Mouse (Mus musculus) heart, postnatal 4 days (tissue): ENCODE measurements around the gene Slc16a12. TPM values are rescaled to one million over a fixed set of nuclear protein-coding genes. Genes with fewer than 3 reads are reported as not detected.
A peak's percentile ranks its signal among the peaks of the same experiment; 100 is the strongest.
"Not testable (repeated sequence)": the region's sequence is repeated elsewhere in the genome, so short reads cannot be mapped to it uniquely, and the experiment has no call there.

Source experiments
- DNase-seq: peaks from one replicate; pipeline ENCODE4 v3.0.0; 2021
- total RNA-seq, 2 experiments: library from RNA; stranded (reverse); gene quantifications; 2 replicates each; pipeline ENCODE4 v1.2.3; 2021

The Slc16a12 gene
- total RNA-seq = 10 to 100 TPM; 13.3 to 13.4 TPM

DNA sequence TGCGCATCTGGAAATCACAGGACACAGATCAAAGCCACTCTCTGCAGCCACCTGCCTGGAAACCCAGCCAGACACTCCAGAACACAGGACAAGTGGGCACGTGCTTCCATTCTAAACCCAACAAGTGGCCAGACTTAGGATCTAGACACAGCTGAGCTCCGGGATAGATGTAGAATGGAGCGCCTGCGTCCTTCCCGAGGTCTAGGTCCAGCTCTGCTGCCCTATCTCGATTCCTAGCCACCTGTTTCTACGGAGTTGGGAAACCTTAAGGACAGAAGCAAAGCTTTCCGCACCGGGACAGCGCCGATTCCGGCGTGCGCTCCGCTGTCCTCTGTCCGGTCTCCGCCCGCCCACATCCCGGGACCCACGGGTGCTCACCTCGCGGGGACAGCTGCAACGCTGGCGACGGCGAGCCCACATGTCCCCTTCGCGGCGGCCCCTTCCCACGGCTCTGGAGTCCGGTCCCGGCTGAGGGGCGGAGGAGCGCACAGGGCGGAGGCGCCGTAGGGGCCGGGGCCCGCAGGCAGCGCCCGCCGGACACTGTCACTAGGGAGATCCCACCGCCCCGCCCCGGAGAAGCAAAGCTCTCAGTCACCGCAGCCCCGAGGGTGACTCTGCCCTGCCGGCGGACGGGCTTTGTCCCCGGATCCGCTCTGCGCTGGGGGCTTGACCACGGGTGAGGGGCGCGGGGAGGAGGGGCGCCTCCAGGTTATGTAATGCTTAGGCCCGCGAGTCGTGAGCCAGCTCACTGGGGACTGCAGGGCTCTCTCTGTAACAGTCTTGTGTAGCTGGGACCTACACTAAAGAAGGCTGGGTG is at the start of gene Slc16a12:
Gene Slc16a12 (minus strand): TSS at position 602 of the 817 bp plus-strand sequence.
- peak; percentile 50 for DNase-seq

GRCm38 (mm10) chr19:34796396-34796795 is 49.3 kb upstream of the Slc16a12 start:
- DNase-seq = no peak

GRCm38 (mm10) chr19:34782491-34782890 is 35.4 kb upstream of the Slc16a12 start:
- DNase-seq = no peak

- no peak for DNase-seq
Observed at GRCm38 (mm10) chr19:34778993-34779392, 31.9 kb upstream of the Slc16a12 start.

DNA sequence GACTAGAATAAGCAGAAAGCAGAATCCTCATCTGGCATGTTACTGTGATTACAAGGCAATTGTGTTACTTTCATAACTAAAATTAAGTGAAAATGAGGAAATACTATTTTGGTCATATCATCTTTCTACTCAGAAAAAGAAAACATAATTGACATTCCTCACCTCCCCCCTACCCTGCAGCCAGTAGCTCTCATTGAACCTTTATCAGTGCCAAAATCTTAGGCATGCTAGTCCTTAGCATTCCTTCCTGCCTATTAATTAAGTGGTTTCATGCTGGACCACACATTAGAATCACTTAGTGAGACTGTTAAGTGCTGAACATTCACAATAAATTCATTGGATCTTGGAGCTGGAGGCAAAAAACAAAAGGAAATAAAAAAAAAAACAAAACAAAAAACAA is 31.0 kb upstream of the Slc16a12 start:
- no peak for DNase-seq

GRCm38 (mm10) chr19:34772775-34773174 is 25.7 kb upstream of the Slc16a12 start:
- DNase-seq = peak; percentile 65

- no peak for DNase-seq
Observed at GRCm38 (mm10) chr19:34770764-34771163, 23.7 kb upstream of the Slc16a12 start.

DNA sequence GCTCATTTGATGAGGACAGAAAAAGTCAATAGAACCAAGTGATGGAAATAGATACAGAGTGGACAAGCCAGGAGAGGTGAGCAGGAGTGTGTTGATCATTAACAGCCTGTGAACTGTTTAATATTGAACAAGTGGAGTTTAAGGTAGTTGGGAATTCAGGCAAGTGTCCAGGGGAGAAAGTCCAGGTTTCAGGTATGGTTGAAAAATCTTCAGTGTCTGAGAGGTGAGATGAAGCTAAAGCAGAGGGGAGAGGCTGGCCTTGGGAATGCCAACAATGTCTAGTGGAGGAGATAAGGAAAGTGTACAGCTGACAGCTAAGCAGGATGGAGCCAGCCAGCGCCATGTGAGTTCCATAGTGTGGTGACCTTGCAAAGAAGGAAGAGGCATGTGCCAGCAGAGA is 11.7 kb upstream of the Slc16a12 start:
- peak; percentile 40 for DNase-seq

DNA sequence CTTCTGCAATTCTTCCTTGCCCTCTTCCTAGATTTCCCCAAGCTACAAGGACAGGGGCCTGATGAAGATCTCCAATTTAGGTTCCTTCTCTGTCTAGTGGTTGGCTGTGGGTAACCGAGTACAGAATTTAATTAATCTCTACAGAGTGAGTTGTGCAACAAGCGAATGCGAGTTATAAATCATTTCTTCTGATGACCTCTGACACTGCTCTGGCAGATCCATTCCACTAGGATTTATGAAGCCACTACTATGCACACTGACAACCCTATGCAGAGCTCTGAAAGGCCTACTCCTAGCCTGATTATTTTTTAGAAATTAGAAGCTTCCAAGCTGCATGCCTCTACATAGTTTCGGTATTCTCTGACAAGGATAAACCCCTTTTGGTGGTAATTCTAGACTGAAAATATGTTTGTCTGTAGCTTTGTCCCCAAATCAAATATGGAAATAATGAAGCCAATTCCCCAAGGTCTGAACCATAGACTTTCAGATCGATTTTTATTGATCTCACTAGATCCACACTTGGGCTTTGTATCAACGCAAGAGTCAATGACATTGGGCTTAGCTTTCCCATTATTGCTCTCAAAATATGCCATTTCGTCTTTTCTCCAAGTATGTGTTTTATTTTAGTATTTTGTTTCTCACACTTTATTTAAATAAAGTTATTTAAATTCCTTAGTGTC is 9.6 kb upstream of the Slc16a12 start:
- DNase-seq = no peak

GRCm38 (mm10) chr19:34755680-34756079 is 8.6 kb upstream of the Slc16a12 start:
- no peak for DNase-seq

GRCm38 (mm10) chr19:34753243-34753642 is 6.2 kb upstream of the Slc16a12 start:
- peak; percentile 45 for DNase-seq

GRCm38 (mm10) chr19:34752391-34753092 is 5.5 kb upstream of the Slc16a12 start:
- DNase-seq = no peak

DNA sequence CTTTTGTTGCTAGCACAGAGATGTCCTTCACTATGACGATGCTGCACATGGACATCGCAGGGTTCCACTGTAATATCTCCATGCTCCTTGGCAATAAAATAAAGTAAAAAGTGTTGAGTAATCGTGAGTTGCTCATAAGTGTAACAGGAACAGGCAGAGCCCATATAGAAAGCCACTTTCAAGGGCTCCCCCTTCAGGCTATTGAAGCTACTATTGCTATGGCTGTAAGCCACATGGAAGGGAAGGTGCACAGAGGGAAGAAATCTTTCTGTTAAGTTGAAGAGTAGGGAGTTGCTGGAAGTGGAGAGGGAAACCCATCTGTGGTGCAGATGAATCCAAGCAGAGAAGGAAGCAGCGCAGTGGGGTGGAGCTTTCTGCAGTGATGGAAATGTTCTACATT is 4.1 kb upstream of the Slc16a12 start:
- DNase-seq = peak; percentile 12

GRCm38 (mm10) chr19:34748992-34749391 is 1.9 kb upstream of the Slc16a12 start:
- no peak for DNase-seq

DNA sequence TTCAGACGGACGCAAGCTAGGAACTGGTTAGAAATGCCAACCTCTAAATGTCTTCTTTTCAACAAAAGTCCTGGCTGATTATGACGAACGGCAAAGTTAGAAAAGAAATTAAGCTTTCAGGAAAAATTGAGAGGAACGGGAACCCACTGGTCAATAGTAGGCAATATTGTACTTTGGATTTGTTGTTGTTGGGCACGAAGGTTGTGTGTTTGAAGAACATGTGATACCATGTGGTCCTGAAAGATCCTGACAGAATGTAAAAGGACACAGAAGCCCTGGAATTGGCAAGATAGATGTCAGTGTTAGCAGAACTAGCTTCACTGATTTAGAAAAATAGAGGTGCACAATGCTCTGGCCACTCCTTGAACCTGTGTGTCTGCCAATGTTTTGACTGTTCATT is 880 bp upstream of the Slc16a12 start:
- not testable (repeated sequence) for DNase-seq

- DNase-seq = no peak
Observed at GRCm38 (mm10) chr19:34746201-34746600, 888 bp downstream of the Slc16a12 start.

- DNase-seq = no peak
Observed at GRCm38 (mm10) chr19:34745012-34745411, 2.1 kb downstream of the Slc16a12 start.

DNA sequence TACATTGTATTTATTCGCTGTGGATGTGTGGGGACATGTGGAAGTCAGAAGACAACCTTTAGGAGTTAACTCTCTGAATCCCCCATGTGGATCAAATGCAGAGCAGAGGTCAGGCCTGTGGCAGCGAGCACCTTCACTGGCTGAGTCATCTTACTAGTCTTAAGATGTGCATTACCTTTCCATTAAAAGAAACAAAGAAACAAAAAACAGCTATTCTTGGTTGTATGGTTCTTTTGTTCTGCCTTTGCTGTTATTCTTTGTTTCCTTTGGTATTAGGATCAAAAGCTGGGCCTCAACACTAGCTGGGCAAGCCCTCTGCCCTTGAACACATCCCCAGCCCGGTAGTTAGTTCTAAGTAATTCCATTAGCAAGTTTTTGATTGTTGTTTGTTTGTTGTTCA is 9.2 kb downstream of the Slc16a12 start:
- no peak for DNase-seq

DNA sequence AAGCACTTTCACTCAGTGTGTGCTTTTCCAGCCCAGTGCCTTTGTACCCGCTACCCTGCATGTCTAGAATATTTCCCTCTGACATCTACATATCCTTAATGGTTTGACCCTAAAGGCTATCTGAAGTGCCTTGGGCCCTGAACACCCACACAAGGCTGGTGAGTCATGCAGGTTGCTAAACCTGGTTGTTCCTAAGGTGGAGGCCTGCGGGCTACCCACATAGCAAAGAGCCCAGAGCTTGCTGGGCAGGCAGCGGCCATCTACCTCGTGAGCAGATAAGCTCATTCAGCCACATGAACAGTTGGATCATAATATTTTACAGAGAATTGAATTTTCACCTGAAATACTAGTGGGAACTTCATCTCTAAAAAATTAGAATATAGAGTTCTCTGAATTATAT is 11.2 kb downstream of the Slc16a12 start:
- DNase-seq = no peak

- no peak for DNase-seq
Observed at GRCm38 (mm10) chr19:34733020-34733419, 14.1 kb downstream of the Slc16a12 start.

DNA sequence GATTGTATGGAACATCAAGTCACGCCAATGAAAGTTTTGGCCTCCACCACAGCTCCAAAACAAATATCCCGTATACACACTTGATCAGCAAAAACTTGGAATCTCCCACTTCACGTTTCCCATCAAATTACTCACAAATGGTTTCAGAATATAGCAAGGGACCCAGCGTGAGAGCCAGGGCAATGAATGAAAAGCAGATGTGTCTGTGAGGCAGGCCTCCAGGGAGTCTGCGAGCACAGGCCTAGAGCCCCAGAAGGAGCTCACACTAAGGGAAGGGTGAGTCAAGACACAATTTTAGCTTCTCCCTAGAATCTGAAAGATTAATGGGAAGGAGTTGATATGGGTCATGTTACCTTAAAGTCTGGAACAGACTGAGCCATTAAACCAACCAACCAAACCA is 15.7 kb downstream of the Slc16a12 start:
- no peak for DNase-seq

DNA sequence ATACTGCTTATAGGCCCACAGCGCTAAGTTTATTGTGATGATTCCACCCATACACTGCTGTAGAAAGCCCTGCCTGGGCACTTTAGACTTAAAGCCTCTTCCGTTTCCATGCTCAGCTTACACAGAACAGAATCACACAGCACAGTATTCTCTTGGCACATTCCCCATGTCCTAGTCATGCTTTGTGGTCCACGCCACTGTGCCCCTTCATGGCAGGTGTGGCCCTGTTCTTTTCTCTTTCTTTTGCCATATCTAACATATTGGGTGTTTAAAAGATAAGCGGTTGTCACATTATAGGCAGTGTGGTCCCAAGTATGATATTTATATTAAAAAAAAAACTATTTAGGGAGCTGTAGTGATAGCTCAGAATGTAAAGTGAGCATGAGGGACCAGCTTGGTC is 16.5 kb downstream of the Slc16a12 start:
- no peak for DNase-seq

GRCm38 (mm10) chr19:34729505-34729904 is 17.6 kb downstream of the Slc16a12 start:
- no peak for DNase-seq
